Mouse (Mus musculus) midbrain, postnatal 0 days (tissue): ENCODE data around the gene Fam114a1. TPM values are rescaled to one million over a fixed set of nuclear protein-coding genes. Genes with fewer than 3 reads are reported as not detected.

Experiments used
- ATAC-seq: fragments of 200-750 bp; cut with Nextera tagmentation; 2 replicates; pipeline ENCODE4 v1.8.0; 2017; ENCODE audit warnings: moderate number of reproducible peaks, mild to moderate bottlenecking, moderate TSS enrichment, moderate library complexity; ENCODE audit not compliant: low FRiP score
- DNase-seq: peaks from one replicate; pipeline ENCODE4 v3.0.0-alpha.2; 2015; ENCODE audit warnings: low spot score
- H3K27ac ChIP-seq: fragments of 300-500 bp; sonication (generic); 2 replicates; pipeline ENCODE4 v1.5.1; 2014; ENCODE audit warnings: low read depth, mild to moderate bottlenecking, low read length, mixed read lengths
- H3K27me3 ChIP-seq: fragments of 300-500 bp; sonication (generic); 2 replicates; pipeline ENCODE4 v1.6.1; 2014; ENCODE audit warnings: low read length, control low read depth, mixed read lengths; ENCODE audit not compliant: insufficient read depth
- H3K36me3 ChIP-seq: fragments of 300-500 bp; sonication (generic); 2 replicates; pipeline ENCODE4 v1.6.1; 2014; ENCODE audit warnings: low read length, control low read depth, mixed read lengths; ENCODE audit not compliant: insufficient read depth
- H3K4me1 ChIP-seq: fragments of 300-500 bp; sonication (generic); 2 replicates; pipeline ENCODE4 v1.6.1; 2014; ENCODE audit warnings: mild to moderate bottlenecking, control low read depth, antibody characterized with exemption, low read length, mixed read lengths; ENCODE audit not compliant: insufficient read depth
- H3K4me2 ChIP-seq: fragments of 300-500 bp; sonication (generic); 2 replicates; pipeline ENCODE4 v1.6.1; 2014; ENCODE audit warnings: low read depth, mild to moderate bottlenecking, low read length, mixed read lengths; ENCODE audit not compliant: poor library complexity, severe bottlenecking
- H3K4me3 ChIP-seq: fragments of 300-500 bp; sonication (generic); 2 replicates; pipeline ENCODE4 v1.5.1; 2014; ENCODE audit warnings: low read depth, mild to moderate bottlenecking, low read length, moderate library complexity
- H3K9ac ChIP-seq: fragments of 300-500 bp; sonication (generic); replicated peaks from 2 replicates; pipeline ENCODE4 v1.6.1; 2014; ENCODE audit warnings: mild to moderate bottlenecking, low read length, moderate library complexity, mixed read lengths; ENCODE audit not compliant: poor library complexity, severe bottlenecking
- H3K9me3 ChIP-seq: fragments of 300-500 bp; sonication (generic); 2 replicates; pipeline ENCODE4 v1.6.1; 2016; ENCODE audit warnings: low read length, control low read depth
- CTCF ChIP-seq: IDR thresholded peaks from 2 replicates; pipeline ENCODE4 v1.5.1; 2016; ENCODE audit warnings: antibody characterized with exemption, mild to moderate bottlenecking
- WGBS: fragments of 180-500 bp; shearing (Covaris S2); extraction: QIAGEN DNeasy Blood & Tissue Kit; methylation state at CpG from one replicate; pipeline ENCODE4 v1.1.7; 2014; 5-methylcytosine and 5-hydroxymethylcytosine counted together
- polyA plus RNA-seq: library from polyadenylated mRNA; unstranded; fragments of >200 nt; fragmentation: Nextera tagmentation; extraction: Ambion mirVana; gene quantifications from 2 replicates; pipeline ENCODE4 v1.2.1, GENCODE M21; 2015
- total RNA-seq: library from RNA; depleted of rRNA; stranded (reverse); fragments of >200 nt; gene quantifications from 2 replicates; pipeline ENCODE4 v1.2.3, GENCODE M21; 2014

Fam114a1 gene
- total and polyA plus RNA-seq, 2 experiments from 2014 or later, result 2.5 to 5.0 TPM

DNA sequence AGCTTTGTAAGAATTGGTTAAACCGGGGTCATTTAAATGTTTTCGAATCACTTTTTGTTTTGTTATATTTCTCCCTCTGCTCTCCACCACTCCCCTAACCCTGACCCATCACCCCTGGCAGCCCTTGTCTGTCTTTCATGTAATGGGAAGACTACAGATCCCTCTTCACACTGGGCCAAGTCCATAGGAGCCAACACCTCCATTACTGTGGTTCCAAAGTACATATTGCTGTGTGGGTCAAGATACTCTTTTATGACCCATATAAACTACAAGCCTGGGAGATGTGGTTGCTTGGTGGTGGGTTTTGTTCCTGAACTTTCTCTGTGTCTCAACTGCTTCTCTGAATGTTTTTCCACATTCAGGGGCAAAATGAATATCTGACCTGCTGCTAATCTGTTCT lies 25.5 kb downstream of the Fam114a1 start:
- 96% methylated on average over 2 of the region's 2 CpGs for WGBS
- no peaks in the 10 kb centered on the region for H3K4me1 ChIP-seq
- no peak for TF ChIP-seq CTCF
- DNase-seq, result no peak
- no peaks in the 10 kb centered on the region for H3K27me3 ChIP-seq
- no peaks in the 10 kb centered on the region for H3K9me3 ChIP-seq
- H3K4me2 ChIP-seq, result no peak overlapping the region
- no peak for ATAC-seq
- H3K36me3 ChIP-seq, result no peaks in the 10 kb centered on the region
- H3K27ac ChIP-seq, result no peak overlapping the region
- no peak overlapping the region for H3K9ac ChIP-seq
- no peak overlapping the region for H3K4me3 ChIP-seq

DNA sequence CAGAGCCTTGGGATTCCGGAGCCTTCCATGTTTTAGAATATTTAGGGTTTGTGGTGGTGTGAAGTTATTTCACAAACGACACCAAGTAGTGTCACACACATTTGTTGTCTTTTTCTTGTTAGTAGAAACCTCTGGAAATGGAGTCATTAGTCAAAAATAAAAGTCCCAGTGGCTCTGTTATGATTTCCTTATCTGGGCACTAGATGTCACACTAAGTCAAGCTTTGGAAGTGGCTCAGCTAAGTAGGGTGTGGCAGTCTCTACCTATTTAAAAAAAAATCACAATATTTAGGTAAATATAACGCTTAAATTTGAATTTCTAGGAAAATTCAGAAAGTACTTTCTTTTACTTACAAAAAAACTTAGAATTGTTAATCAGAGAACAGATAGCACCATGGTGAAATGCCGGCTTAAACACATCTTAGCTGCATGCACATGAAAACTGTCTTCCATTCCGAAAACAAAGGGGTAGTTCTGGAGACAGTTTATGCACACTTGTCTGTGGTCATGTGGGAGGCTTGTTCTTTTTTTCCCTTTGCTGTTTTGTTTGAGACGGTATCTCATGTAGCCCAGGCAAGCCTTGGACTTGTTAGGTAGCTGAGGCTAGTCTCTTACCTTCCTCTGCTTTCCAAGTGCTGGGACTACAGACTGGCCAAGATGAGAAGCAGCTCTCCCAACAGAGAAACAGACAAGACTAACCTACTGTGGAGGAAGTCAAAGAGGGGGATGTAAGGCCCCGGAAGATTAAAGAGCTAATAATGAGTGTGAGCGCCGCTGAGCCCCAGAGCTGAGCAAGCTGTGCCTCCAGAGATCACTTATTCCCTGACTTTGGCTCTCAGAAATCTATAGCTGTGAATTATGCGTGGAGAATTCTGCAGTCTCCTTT lies 33.3 kb downstream of the Fam114a1 start:
- Histone ChIP-seq H3K27me3 (no peaks in the 10 kb centered on the region), H3K9me3 (no peaks in the 10 kb centered on the region), H3K36me3 (no peaks in the 10 kb centered on the region), H3K4me3 (no peak overlapping the region), H3K4me2 (no peak overlapping the region), H3K27ac (peak overlapping the region; percentile 43; the same call in 1 of the 2 replicates), H3K4me1 (peaks cover 14% of the 10 kb centered on the region; the same call in 1 of the 2 replicates), H3K9ac (no peak overlapping the region)
- DNase-seq (peak; percentile 71), ATAC-seq (0 out of 2 replicates have a peak, but pooled peaks have one; percentile 38)
- WGBS, result 42% methylated on average over 10 of the region's 10 CpGs
- TF ChIP-seq CTCF, result peak; percentile 81

DNA sequence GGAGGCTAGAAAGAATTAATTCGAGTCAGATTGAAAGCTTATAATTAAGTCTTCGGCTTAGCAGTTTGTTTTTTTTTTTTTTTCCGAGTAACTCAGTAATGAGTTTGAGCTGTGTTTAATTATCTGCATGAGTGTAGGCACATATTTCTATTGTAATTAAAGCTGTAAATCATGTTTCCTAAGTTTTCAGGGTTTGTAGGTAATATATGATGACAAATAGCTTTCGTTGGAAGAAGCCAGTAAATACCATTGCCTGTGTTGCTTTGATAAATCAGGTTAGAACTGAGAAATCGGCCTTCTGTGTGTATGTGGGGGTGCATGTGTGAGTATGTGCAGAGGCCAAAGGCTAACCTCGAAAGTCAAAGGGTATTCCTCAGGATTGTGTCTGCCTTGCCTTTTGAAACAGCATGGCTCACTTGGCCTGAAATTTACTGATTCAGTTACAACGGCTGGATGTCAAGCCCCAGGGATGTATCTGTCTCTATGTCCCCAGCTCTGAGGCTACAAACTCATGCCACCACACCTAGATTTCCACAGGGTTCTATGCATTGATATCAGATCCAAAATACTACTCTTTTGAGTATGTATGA lies 34.2 kb downstream of the Fam114a1 start:
- Histone ChIP-seq H3K4me3 (no peak overlapping the region), H3K36me3 (no peaks in the 10 kb centered on the region), H3K27ac (no peak overlapping the region), H3K27me3 (no peaks in the 10 kb centered on the region), H3K9me3 (no peaks in the 10 kb centered on the region), H3K4me2 (no peak overlapping the region), H3K4me1 (peaks cover 14% of the 10 kb centered on the region; the same call in 1 of the 2 replicates), H3K9ac (no peak overlapping the region)
- no peak for TF ChIP-seq CTCF
- DNase-seq (no peak), ATAC-seq (no peak)
- 54% methylated on average over 7 of the region's 7 CpGs for WGBS

DNA sequence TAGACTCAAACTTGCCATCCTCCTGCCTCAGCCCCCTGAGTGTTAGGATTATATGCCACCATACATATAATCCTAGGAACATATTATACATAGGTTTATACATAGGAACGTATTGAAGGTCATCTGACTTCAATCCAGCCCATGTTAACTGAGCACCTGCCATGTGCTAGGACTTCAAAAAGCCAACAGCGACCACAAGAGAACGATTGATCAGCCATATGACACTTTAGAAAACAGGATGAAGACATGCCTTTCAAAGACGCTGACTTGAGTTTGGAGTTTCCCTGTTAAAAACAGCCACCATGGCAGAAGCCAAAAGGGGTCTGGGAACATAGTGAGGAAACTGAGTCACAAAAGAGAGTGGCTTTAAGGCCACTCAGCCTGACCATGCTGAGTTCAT lies 35.4 kb downstream of the Fam114a1 start:
- Histone ChIP-seq H3K4me1 (peaks cover 14% of the 10 kb centered on the region; the same call in 1 of the 2 replicates), H3K36me3 (no peaks in the 10 kb centered on the region), H3K9me3 (no peaks in the 10 kb centered on the region), H3K4me2 (no peak overlapping the region), H3K27me3 (no peaks in the 10 kb centered on the region), H3K4me3 (no peak overlapping the region), H3K27ac (0 out of 2 replicates have a peak overlapping the region, but pooled peaks have one; percentile 55), H3K9ac (no peak overlapping the region)
- ATAC-seq (no peak), DNase-seq (no peak)
- WGBS, result 84% methylated on average over 4 of the region's 4 CpGs
- no peak for TF ChIP-seq CTCF

DNA sequence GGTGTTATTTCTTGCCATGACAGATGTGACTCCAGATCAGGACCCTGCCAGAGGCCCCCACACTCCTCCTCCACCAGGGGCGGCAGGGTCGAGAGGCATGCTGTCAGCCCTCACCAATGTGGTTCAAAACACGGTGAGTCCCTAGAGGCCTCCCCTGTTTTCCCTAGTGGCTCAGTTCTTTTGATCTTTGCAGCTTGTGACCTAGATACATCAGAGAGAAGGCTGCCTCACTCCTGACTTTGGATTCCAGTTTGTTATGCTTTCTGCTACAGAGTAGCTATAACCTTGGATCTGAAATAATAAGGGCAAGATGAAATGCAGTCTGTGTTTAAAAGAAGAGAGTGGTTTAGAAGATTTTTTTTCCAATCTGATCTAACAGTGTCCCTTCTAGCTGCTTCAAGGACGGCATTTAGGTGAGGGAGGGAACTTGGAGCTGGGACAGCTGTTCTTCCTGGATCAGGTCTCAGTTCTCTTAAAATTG lies 36.2 kb downstream of the Fam114a1 start:
- peaks cover 14% of the 10 kb centered on the region; the same call in 1 of the 2 replicates for H3K4me1 ChIP-seq
- no peak overlapping the region for H3K4me3 ChIP-seq
- H3K36me3 ChIP-seq, result no peaks in the 10 kb centered on the region
- H3K27me3 ChIP-seq, result no peaks in the 10 kb centered on the region
- H3K9me3 ChIP-seq, result no peaks in the 10 kb centered on the region
- peak; percentile 47 for DNase-seq
- no peak overlapping the region for H3K4me2 ChIP-seq
- peak; percentile 75 for ATAC-seq
- H3K9ac ChIP-seq, result no peak overlapping the region
- TF ChIP-seq CTCF, result peak; percentile 50
- peak overlapping the region; percentile 55; the same call in 1 of the 2 replicates for H3K27ac ChIP-seq
- 33% methylated on average over 4 of the region's 4 CpGs for WGBS
